Mouse (Mus musculus) thymus, adult 2 months (tissue): Measurements from ENCODE around the gene Il21r.

Experiments used
- CTCF ChIP-seq: fragments of 200-500 bp; IDR thresholded peaks from 2 replicates; pipeline ENCODE4 v1.5.1; 2012; ENCODE audit warnings: mild to moderate bottlenecking, control low read depth, low read length, moderate library complexity, borderline replicate concordance; ENCODE audit not compliant: control insufficient read depth, poor library complexity, insufficient read depth; ENCODE audit errors: extremely low read depth
- POLR2A ChIP-seq: fragments of 200-500 bp; IDR thresholded peaks from 2 replicates; pipeline ENCODE4 v1.6.1; 2012; ENCODE audit warnings: mild to moderate bottlenecking, low read length, control low read depth, moderate library complexity; ENCODE audit not compliant: control insufficient read depth, poor library complexity, insufficient read depth; ENCODE audit errors: extremely low read depth

- TF ChIP-seq CTCF = no peak
- TF ChIP-seq POLR2A = no peak
Measured at GRCm38 (mm10) chr7:125649013-125649412, 45.8 kb downstream of the Il21r start.
